Mouse (Mus musculus): ENCODE measurements around the gene Kiz.

- TF ChIP-seq CTCF (IDR thresholded peaks at IDR 0.05; ENCODE audit: low read depth, low read length) (no peak), POLR2A (IDR thresholded peaks at IDR 0.05; ENCODE audit: insufficient read depth, low read length) (no peak)
Observed at GRCm38 (mm10) chr2:146917770-146918169, 62.1 kb downstream of the Kiz start.

Data from ES-Bruce4 (cell line).